Mouse (Mus musculus) cortical plate, adult 2 months (tissue): ENCODE measurements around the gene Eln.

Experiments used
- CTCF ChIP-seq: fragments of 200-500 bp; IDR thresholded peaks from 2 replicates; pipeline ENCODE4 v1.5.1; 2011; ENCODE audit warnings: mild to moderate bottlenecking, control low read depth, low read length; ENCODE audit not compliant: insufficient read depth; ENCODE audit errors: extremely low read depth
- POLR2A ChIP-seq: fragments of 200-500 bp; IDR thresholded peaks from 2 replicates; pipeline ENCODE4 v1.6.1; 2011; ENCODE audit warnings: mild to moderate bottlenecking, low read length, control low read depth; ENCODE audit not compliant: insufficient read depth; ENCODE audit errors: extremely low read depth

- TF ChIP-seq POLR2A (no peak), CTCF (peak; percentile 75)
These were observed 960 bp upstream of the Eln start for GRCm38 (mm10) chr5:134747947-134748618.
